Mouse (Mus musculus) ES-E14 (cell line): Measurements from ENCODE around the gene Tenm2. TPM values are rescaled to one million over a fixed set of nuclear protein-coding genes. Genes with fewer than 3 reads are reported as not detected.

Source experiments
- DNase-seq: peaks from one replicate; pipeline ENCODE4 v3.0.0-alpha.2; 2013; ENCODE audit warnings: low read depth, low spot score
- H3K27ac ChIP-seq: 2 replicates; pipeline ENCODE4 v1.5.1; 2012; ENCODE audit warnings: low read depth, mild to moderate bottlenecking, low read length, moderate library complexity, mixed read lengths; ENCODE audit not compliant: poor library complexity, insufficient read depth, severe bottlenecking
- H3K36me3 ChIP-seq: 2 replicates; pipeline ENCODE4 v1.6.1; 2012; ENCODE audit warnings: mild to moderate bottlenecking, low read length, moderate library complexity, mixed read lengths; ENCODE audit not compliant: control insufficient read depth, poor library complexity, insufficient read depth, severe bottlenecking
- H3K4me1 ChIP-seq, 2 experiments: fragments of 150-350 bp in 1 of 2; sonication (generic) in 1 of 2; 2 replicates each; pipeline ENCODE4 v1.6.1; 2012; ENCODE audit warnings: low read length in 2 of 2, mild to moderate bottlenecking in 1 of 2, mixed read lengths in 1 of 2; ENCODE audit not compliant: control insufficient read depth in 2 of 2, insufficient read depth in 2 of 2, poor library complexity in 1 of 2
- H3K4me3 ChIP-seq, 2 experiments: fragments of 150-350 bp in 1 of 2; sonication (generic) in 1 of 2; 2 replicates each; pipeline ENCODE4 v1.5.1; 2012; ENCODE audit warnings: low read length in 2 of 2, low read depth in 1 of 2, mild to moderate bottlenecking in 1 of 2, mixed read lengths in 1 of 2; ENCODE audit not compliant: insufficient read depth in 1 of 2, poor library complexity in 1 of 2, severe bottlenecking in 1 of 2
- H3K9ac ChIP-seq: 2 replicates; pipeline ENCODE4 v1.6.1; 2012; ENCODE audit warnings: low read depth, mild to moderate bottlenecking, low read length, mixed read lengths; ENCODE audit not compliant: poor library complexity, insufficient read depth, severe bottlenecking
- H3K9me3 ChIP-seq: fragments of 150-350 bp; sonication (generic); 2 replicates; pipeline ENCODE4 v1.6.1; 2012; ENCODE audit warnings: low read depth, mild to moderate bottlenecking, low read length; ENCODE audit not compliant: control insufficient read depth, insufficient read depth
- CHD2 ChIP-seq: IDR thresholded peaks from 2 replicates; pipeline ENCODE4 v1.6.1; 2014; ENCODE audit warnings: mild to moderate bottlenecking, low read depth, low read length, inconsistent platforms
- HCFC1 ChIP-seq: IDR thresholded peaks from 2 replicates; pipeline ENCODE4 v1.6.1; 2012; ENCODE audit warnings: low read length, inconsistent platforms, borderline replicate concordance; ENCODE audit not compliant: insufficient read depth
- MAFK ChIP-seq: IDR thresholded peaks from 2 replicates; pipeline ENCODE4 v1.6.1; 2014; ENCODE audit warnings: mild to moderate bottlenecking, low read depth, low read length, inconsistent platforms; ENCODE audit not compliant: insufficient read depth
- ZC3H11A ChIP-seq: IDR thresholded peaks from 2 replicates; pipeline ENCODE4 v1.6.1; 2012; ENCODE audit warnings: low read depth, mild to moderate bottlenecking, inconsistent platforms, low read length, borderline replicate concordance
- ZNF384 ChIP-seq: IDR thresholded peaks from 2 replicates; pipeline ENCODE4 v1.6.1; 2012; ENCODE audit warnings: low read depth, low read length, inconsistent platforms
- in situ Hi-C, 2 experiments: fragments of 600-800 bp; cut with MboI; formaldehyde crosslinking; loops; one replicate each; pipeline ENCODE4 v1.15.1; 2025; ENCODE audit warnings: low sequenced_read_pairs in 2 of 2, inconsistent platforms in 1 of 2; ENCODE audit not compliant: unreplicated experiment in 2 of 2
- total RNA-seq: library from RNA; depleted of rRNA; stranded (reverse); fragments of 300-350 nt; gene quantifications from 2 replicates; pipeline ENCODE4 v1.2.3, GENCODE M21; 2012

Gene Tenm2
- total RNA-seq, 1 experiment: 0.04 TPM

- Histone ChIP-seq H3K9ac (no peak overlapping the region), H3K4me3 (no peak overlapping the region), H3K36me3 (no peaks in the 10 kb centered on the region), H3K4me1 (no peaks in the 10 kb centered on the region), H3K9me3 (no peaks in the 10 kb centered on the region), H3K27ac (no peak overlapping the region)
- TF ChIP-seq HCFC1 (no peak), ZNF384 (no peak), MAFK (no peak), CHD2 (no peak), ZC3H11A (no peak)
- no peak for DNase-seq
- in situ Hi-C loops: no loop called here
Observed at GRCm38 (mm10) chr11:36351752-36352151, 884.0 kb downstream of the Tenm2 start.

- Histone ChIP-seq H3K9me3 (no peaks in the 10 kb centered on the region), H3K4me3 (no peak overlapping the region), H3K36me3 (no peaks in the 10 kb centered on the region), H3K4me1 (no peaks in the 10 kb centered on the region), H3K27ac (no peak overlapping the region), H3K9ac (no peak overlapping the region)
- no peak for DNase-seq
- in situ Hi-C loops: no loop called here
- no peak for TF ChIP-seq CHD2
- no peak for TF ChIP-seq ZNF384
- no peak for TF ChIP-seq HCFC1
- TF ChIP-seq ZC3H11A: no peak
- TF ChIP-seq MAFK: no peak
Observed at GRCm38 (mm10) chr11:36351341-36351740, 884.4 kb downstream of the Tenm2 start.

GRCm38 (mm10) chr11:36350264-36350663, 885.5 kb downstream of the Tenm2 start:
- no peaks in the 10 kb centered on the region for H3K9me3 ChIP-seq
- H3K4me1 ChIP-seq: no peaks in the 10 kb centered on the region
- in situ Hi-C loops: no loop called here
- no peak overlapping the region for H3K27ac ChIP-seq
- H3K4me3 ChIP-seq: no peak overlapping the region
- H3K36me3 ChIP-seq: no peaks in the 10 kb centered on the region
- no peak for TF ChIP-seq ZNF384
- TF ChIP-seq CHD2: no peak
- no peak for TF ChIP-seq MAFK
- TF ChIP-seq ZC3H11A: no peak
- no peak for TF ChIP-seq HCFC1
- no peak overlapping the region for H3K9ac ChIP-seq
- DNase-seq: no peak

GRCm38 (mm10) chr11:36349856-36350255, 885.9 kb downstream of the Tenm2 start:
- Histone ChIP-seq H3K4me1 (no peaks in the 10 kb centered on the region), H3K9ac (no peak overlapping the region), H3K4me3 (no peak overlapping the region), H3K27ac (no peak overlapping the region), H3K36me3 (no peaks in the 10 kb centered on the region), H3K9me3 (no peaks in the 10 kb centered on the region)
- no peak for TF ChIP-seq HCFC1
- no peak for TF ChIP-seq MAFK
- TF ChIP-seq ZNF384: no peak
- no peak for TF ChIP-seq CHD2
- TF ChIP-seq ZC3H11A: no peak
- DNase-seq: no peak
- in situ Hi-C loops: no loop called here

GRCm38 (mm10) chr11:36341799-36342198, 894.0 kb downstream of the Tenm2 start:
- Histone ChIP-seq H3K4me3 (no peak overlapping the region; a peak in 1 of 4 replicates), H3K4me1 (no peaks in the 10 kb centered on the region), H3K27ac (no peak overlapping the region), H3K36me3 (no peaks in the 10 kb centered on the region), H3K9me3 (no peaks in the 10 kb centered on the region), H3K9ac (no peak overlapping the region)
- in situ Hi-C loops: no loop called here
- no peak for DNase-seq
- TF ChIP-seq ZC3H11A: no peak
- no peak for TF ChIP-seq CHD2
- no peak for TF ChIP-seq ZNF384
- TF ChIP-seq HCFC1: no peak
- TF ChIP-seq MAFK: no peak
